Mouse (Mus musculus): Measurements from ENCODE around the gene Ddx54.

DNA sequence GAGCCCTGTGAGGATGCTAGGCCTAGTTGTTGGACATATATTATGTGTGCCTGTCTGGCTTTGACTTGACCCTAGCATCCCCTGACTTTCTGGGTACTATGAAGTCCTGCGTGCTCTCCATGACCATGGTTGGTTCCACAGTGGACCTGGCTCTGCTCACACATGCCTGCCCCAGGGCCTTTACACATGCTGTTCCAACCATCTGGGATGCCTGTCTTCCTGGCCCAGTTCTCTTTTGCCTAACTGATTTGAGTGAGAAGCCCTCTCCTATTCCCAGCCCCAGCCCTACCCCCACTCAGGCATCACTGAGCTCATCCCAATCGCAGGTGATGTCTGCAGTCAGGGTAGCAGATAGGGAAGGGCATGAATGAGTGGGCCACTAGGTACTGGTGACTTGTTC lies 41.3 kb downstream of the Ddx54 start:
- TF ChIP-seq CTCF (IDR thresholded peaks at IDR 0.05; ENCODE audit: extremely low read depth, insufficient read depth, insufficient read length, insufficient replicate concordance) = no peak
- no peak for TF ChIP-seq POLR2A (IDR thresholded peaks at IDR 0.05; ENCODE audit: low read depth, low read length)
